Mouse (Mus musculus) liver, embryonic 14.5 days (tissue): ENCODE results near the gene Ciapin1.

ENCODE experiments used
- CTCF ChIP-seq: IDR thresholded peaks from 2 replicates; pipeline ENCODE4 v1.5.1; 2016; ENCODE audit warnings: antibody characterized with exemption, low read depth, control low read depth
- EP300 ChIP-seq: IDR thresholded peaks from 2 replicates; pipeline ENCODE4 v1.6.1; 2016; ENCODE audit warnings: antibody characterized with exemption, low read depth

DNA sequence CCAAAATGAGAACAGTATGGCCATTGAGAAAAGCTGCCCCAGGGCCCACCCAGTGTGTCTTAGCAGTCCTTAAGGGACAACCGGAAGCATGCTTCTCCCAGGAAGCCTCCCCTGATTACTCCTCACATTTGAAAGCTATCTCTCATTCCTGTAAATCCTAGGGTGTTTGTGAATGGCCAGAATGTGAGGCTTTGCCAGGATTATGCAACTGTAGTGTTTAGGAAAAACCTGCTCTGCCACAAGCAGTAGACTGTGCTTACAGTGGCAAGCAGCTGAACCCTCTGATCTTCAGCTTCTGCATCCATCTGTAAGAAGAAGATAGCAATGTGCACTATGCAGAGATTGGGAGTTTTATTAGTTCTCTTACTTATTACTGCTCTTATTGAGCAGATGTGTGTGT, 63.6 kb downstream of the Ciapin1 start:
- TF ChIP-seq CTCF (no peak), EP300 (no peak)
